Mouse (Mus musculus) embryonic stem cell, embryonic (primary cell): Measurements from ENCODE around the gene 1700061G19Rik.

ENCODE experiments used
- CTCF ChIA-PET, 4 experiments: fragments of 300-600 bp in 2 of 4; fragments of 350-600 bp in 2 of 4; sonication (Branson Sonifier 250); formaldehyde crosslinking; loops; one replicate each; lab custom pipeline; 2022; ENCODE audit warnings: inconsistent platforms in 2 of 4; lab: Charles Lee
- POLR2A ChIA-PET, 4 experiments: fragments of 300-600 bp in 2 of 4; fragments of 350-600 bp in 2 of 4; sonication (Branson Sonifier 250); formaldehyde crosslinking; loops; one replicate each; lab custom pipeline; 2022; ENCODE audit warnings: antibody characterized with exemption in 4 of 4, inconsistent platforms in 1 of 4; lab: Charles Lee

1700061G19Rik gene

DNA sequence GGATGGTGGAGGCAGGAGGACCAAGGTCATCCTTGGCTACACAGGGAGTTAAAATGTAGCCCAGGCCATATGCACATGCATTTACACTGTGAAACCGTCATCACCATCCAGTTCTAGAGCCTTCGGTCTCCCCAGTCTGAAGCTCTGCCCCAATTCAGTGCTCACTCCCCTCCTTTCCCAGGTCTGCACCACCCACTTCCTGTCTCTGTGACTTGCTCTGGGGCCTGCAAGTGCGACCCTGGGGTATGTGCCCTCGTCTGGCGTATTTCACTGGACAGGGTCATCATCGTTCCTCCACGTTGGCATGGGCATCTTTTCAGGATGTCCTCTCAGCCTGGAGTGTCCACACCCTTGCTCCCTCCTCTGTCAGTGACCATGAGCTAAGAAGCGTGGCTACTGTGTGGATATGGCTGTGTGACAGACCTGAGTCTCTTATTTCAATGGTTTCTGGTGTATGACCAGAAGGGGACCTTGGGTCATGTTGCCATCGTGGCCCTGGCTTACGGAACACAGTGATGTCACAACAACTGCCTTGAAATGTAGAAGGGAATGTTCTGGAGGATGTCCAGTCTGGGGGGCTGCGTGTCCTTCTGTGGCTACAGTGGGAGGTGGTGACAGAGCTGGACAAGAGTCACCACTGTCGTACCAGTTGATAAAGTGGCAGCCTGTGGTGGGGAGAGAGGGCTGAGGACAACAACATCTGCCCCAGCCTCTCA lies at the start of gene 1700061G19Rik:
Gene 1700061G19Rik, plus strand, starts transcription at position 542 of the 716 bp plus-strand sequence.
- CTCF ChIA-PET, result interaction anchor here in 2 of 4 experiments (0.6 to 1.2 kb wide), 4 partner anchors 13 to 61 kb away, joined by 3 to 4 read pairs (median 3); no protein-coding TSS in a partner anchor
- POLR2A ChIA-PET, result interaction anchor here in 3 of 4 experiments (0.6 to 9.6 kb wide), 23 partner anchors 9 to 551 kb away, joined by 3 to 95 read pairs (median 5); partner anchors contain the start of gene Rfx2 (in 1 of the 3)

DNA sequence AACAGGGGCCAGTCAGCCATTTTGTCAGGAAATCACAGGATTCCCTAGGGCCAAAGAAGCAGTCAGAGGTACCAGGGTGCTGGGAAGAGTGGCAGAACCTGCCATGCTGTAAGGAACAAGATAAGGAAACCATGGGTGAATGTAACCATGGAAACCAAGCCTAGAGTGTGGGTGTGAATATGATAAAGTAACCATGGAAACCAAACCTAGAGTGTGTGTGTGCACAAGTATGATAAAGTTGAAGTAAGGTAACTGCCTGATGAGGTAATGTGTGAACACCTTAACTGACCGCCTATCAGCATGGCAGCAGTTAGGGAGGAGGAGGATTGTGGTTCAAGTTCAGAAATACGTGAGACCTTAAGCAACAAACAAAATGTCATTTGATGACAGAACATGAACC lies 48.6 kb upstream of the 1700061G19Rik start:
- CTCF ChIA-PET, result no interaction called here
- POLR2A ChIA-PET, result interaction anchor here in 1 of 4 experiments (1.0 kb wide), 1 partner anchor 35 kb away, joined by 3 read pairs; no protein-coding TSS in a partner anchor

- CTCF ChIA-PET, result interaction anchor here in 1 of 4 experiments (0.9 to 1.4 kb wide), 4 partner anchors 11 to 62 kb away, joined by 3 to 5 read pairs (median 4); no protein-coding TSS in a partner anchor
- POLR2A ChIA-PET, result interaction anchor here in 3 of 4 experiments (0.8 to 3.5 kb wide), 24 partner anchors 9 to 750 kb away, joined by 3 to 22 read pairs (median 4); partner anchors contain the start of genes Dus3l (in 1 of the 3), Hdgfl2 (in 1 of the 3) and Khsrp (in 1 of the 3)
Observed at GRCm38 (mm10) chr17:56829171-56829570, 46.1 kb upstream of the 1700061G19Rik start.

DNA sequence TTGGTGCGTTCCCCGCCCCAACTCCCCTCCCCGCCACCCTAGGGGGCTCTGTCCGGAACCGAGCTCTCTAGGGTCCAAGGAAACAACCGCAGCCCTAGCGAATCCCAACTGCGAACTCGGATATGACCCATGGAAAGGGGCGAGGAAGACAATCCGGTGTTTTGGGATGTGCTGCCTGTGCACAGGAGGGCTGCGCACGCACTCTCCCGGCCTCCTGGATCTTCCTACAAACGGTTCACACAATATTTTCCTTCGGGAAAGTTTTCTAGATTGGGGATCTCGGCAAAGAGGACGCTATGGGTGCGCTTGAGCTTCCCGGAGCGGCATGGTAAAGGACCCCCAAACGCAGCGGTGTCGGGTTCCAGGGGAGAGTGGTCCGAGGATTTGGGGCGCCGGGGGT lies 45.5 kb upstream of the 1700061G19Rik start:
- ChIA-PET POLR2A (interaction anchor here in 3 of 4 experiments (0.9 to 3.5 kb wide), 17 partner anchors 8 to 751 kb away, joined by 3 to 22 read pairs (median 4); partner anchors contain the start of genes Hdgfl2 (in 1 of the 3) and Khsrp (in 1 of the 3)), CTCF (interaction anchor here in 1 of 4 experiments (0.9 to 1.4 kb wide), 3 partner anchors 17 to 63 kb away, joined by 3 to 5 read pairs (median 4); no protein-coding TSS in a partner anchor)

DNA sequence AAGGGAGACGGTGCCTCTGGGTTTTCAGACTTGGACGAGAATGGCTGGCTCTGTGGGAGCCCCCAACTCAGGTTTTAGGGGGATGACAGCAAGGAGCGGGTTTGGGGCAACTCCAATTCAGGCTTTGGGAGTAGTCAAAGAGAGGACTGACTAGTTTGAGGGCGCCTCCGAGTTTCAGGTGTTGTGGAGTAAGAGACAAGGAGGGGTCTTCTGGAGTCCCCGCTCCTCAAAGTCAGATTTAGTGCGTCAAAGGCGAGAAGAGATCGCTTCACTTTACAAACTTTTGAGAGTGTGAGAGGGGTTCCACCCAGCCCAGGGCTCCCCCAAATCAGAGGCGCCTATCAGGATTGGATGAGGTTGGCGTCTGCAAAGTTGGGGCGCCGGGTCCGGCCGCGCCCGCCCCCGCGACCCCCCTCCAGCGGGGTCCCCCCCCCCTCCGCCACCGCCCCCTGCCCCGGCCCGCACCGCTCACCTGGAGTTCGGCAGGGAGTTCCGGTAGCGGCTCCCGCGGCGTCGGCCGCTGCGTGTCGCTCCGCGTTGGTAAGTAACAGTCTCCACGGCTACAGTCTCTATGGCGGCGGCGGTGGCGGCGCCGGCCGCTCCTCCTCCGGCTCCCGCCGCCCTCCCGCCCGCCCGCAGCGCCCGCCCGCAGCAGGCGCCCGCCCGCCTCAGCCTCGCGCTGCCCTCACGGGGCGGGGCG lies 44.7 kb upstream of the 1700061G19Rik start, which contains the start of gene Rfx2:
Gene Rfx2, minus strand, starts transcription at position 603 of the 700 bp plus-strand sequence.
- CTCF ChIA-PET, result interaction anchor here in 3 of 4 experiments (0.5 to 2.0 kb wide), 6 partner anchors 11 to 105 kb away, joined by 3 to 6 read pairs (median 4); partner anchors contain the start of gene Mllt1 (in 1 of the 3)
- POLR2A ChIA-PET, result interaction anchor here in 3 of 4 experiments (0.6 to 6.6 kb wide), 44 partner anchors 10 to 541 kb away, joined by 3 to 335 read pairs (median 8); partner anchors contain the start of genes 1700061G19Rik (in 2 of the 3), Acsbg2 (in 2 of the 3), Khsrp (in 2 of the 3) and Ndufa11 (in 2 of the 3)

DNA sequence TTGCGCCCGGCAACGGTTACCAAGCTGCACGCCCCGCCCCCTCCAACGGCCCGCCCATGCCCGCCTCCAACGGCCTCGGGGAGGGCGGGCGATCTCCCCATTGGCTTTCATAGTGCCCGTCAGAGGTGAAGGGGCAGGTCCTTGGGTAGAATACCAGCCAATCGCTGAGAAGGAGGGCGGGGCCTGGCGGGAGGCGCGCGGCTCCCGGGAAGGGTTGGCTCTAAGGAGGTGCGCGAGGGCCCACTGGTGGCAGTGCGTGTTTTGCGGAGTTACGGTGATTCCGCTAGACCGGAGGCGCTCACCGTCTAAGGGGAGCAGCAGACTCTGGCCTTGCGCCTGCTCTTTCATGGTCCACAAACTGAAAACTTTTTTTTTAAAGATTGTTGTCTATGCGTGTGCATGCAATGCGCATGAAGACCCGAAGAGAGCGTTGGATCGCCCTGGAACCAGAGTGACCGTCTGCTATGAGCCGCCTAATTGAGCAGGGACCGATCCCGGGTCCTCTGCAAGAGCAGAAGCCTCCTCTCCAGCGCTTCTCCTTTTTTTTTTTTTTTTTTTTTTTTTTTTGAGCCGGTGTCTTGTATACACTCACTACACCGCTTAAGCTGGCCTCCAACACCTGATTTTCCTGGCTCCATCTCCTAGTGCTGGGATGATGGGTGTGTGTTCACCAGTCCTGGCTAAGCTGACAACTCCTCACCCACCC lies 44.0 kb upstream of the 1700061G19Rik start:
- ChIA-PET POLR2A (interaction anchor here (0.5 to 6.6 kb wide), 70 partner anchors 9 to 544 kb away, joined by 3 to 335 read pairs (median 5); partner anchors contain the start of genes 1700061G19Rik (in 2 of the 4), Acsbg2 (in 2 of the 4), Alkbh7 (in 2 of the 4) and Gpr108 (in 2 of the 4)), CTCF (interaction anchor here in 3 of 4 experiments (0.5 to 2.0 kb wide), 13 partner anchors 11 to 104 kb away, joined by 3 to 6 read pairs (median 4); partner anchors contain the start of genes Dus3l (in 1 of the 3) and Mllt1 (in 1 of the 3))

- CTCF ChIA-PET, result interaction anchor here in 2 of 4 experiments (0.7 to 1.3 kb wide), 6 partner anchors 15 to 45 kb away, joined by 3 read pairs; no protein-coding TSS in a partner anchor
- POLR2A ChIA-PET, result interaction anchor here (0.6 to 6.6 kb wide), 99 partner anchors 9 to 796 kb away, joined by 3 to 335 read pairs (median 6); partner anchors contain the start of genes 1700061G19Rik (in 3 of the 4), Acsbg2 (in 2 of the 4), Alkbh7 (in 2 of the 4) and Dus3l (in 2 of the 4)
Observed at GRCm38 (mm10) chr17:56832918-56833317, 42.4 kb upstream of the 1700061G19Rik start.

DNA sequence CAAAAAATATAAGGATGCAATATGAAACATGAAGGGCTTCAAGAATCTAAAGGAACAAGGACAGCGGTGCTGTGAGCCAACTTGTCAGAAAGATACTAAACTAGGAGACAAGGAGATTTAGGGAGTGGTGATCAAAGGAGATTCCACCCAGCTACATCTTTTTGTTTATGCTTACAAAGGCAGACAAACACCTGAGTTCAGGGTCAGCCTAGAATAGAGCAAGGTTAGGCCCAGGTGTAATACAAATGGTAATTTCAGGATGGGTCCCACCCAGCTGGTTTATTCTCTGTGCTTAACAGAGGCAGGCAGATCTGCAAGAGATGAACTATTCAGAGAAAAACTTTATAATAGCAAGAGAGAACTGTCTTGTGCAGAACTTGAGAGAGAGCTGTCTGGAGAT lies 41.9 kb upstream of the 1700061G19Rik start:
- ChIA-PET CTCF (interaction anchor here in 2 of 4 experiments (0.5 to 1.3 kb wide), 8 partner anchors 15 to 92 kb away, joined by 3 to 5 read pairs (median 3); no protein-coding TSS in a partner anchor), POLR2A (interaction anchor here (0.5 to 6.6 kb wide), 106 partner anchors 8 to 797 kb away, joined by 3 to 335 read pairs (median 5); partner anchors contain the start of genes 1700061G19Rik (in 3 of the 4), Dus3l (in 3 of the 4), Acsbg2 (in 2 of the 4) and Alkbh7 (in 2 of the 4))

- ChIA-PET POLR2A (interaction anchor here in 2 of 4 experiments (0.7 to 6.6 kb wide), 14 partner anchors 9 to 209 kb away, joined by 3 to 335 read pairs (median 4); partner anchors contain the start of genes 1700061G19Rik (in 1 of the 2), Acsbg2 (in 1 of the 2), Catsperd (in 1 of the 2) and Khsrp (in 1 of the 2)), CTCF (interaction anchor here in 1 of 4 experiments (0.5 kb wide), 1 partner anchor 9 kb away, joined by 3 read pairs; no protein-coding TSS in a partner anchor)
Observed at GRCm38 (mm10) chr17:56836336-56836735, 38.9 kb upstream of the 1700061G19Rik start.

GRCm38 (mm10) chr17:56840524-56840923 lies 34.8 kb upstream of the 1700061G19Rik start:
- POLR2A ChIA-PET, result interaction anchor here in 2 of 4 experiments (1.1 to 2.6 kb wide), 2 partner anchors 9 to 16 kb away, joined by 4 to 8 read pairs; no protein-coding TSS in a partner anchor
- CTCF ChIA-PET, result interaction anchor here in 1 of 4 experiments (0.5 kb wide), 1 partner anchor 88 kb away, joined by 5 read pairs; no protein-coding TSS in a partner anchor

- ChIA-PET CTCF (no interaction called here), POLR2A (interaction anchor here in 1 of 4 experiments (1.4 kb wide), 1 partner anchor 9 kb away, joined by 3 read pairs; no protein-coding TSS in a partner anchor)
Observed at GRCm38 (mm10) chr17:56842173-56842572, 33.1 kb upstream of the 1700061G19Rik start.

DNA sequence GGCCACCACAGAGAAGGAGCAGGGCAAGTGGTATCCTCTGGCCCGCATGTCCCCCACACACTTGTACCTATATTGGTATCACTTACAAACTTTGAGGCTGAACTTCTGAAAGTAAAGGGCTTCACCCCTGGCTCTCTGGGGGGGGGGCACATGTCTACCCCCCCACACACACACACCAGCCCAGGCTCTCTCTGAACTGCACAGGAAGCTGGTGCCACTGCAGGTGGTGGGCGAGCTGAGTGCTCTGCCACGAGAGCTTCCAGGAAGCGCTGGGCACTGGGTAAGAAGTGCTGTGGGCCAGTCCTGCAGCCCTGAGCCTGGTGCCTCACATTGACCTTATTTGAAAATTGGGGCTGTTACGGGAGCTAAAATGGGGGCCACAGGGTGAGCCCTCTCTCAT lies 31.6 kb upstream of the 1700061G19Rik start:
- ChIA-PET CTCF (interaction anchor here in 1 of 4 experiments (1.2 kb wide), 1 partner anchor 10 kb away, joined by 4 read pairs; no protein-coding TSS in a partner anchor), POLR2A (interaction anchor here in 3 of 4 experiments (0.5 to 6.1 kb wide), 11 partner anchors 8 to 212 kb away, joined by 3 to 47 read pairs (median 3); partner anchors contain the start of gene Rfx2 (in 1 of the 3))

GRCm38 (mm10) chr17:56848785-56849184 lies 26.5 kb upstream of the 1700061G19Rik start:
- ChIA-PET POLR2A (interaction anchor here in 2 of 4 experiments (1.1 to 2.2 kb wide), 5 partner anchors 8 to 60 kb away, joined by 3 to 11 read pairs (median 5); no protein-coding TSS in a partner anchor), CTCF (interaction anchor here in 1 of 4 experiments (0.7 kb wide), 1 partner anchor 184 kb away, joined by 3 read pairs; no protein-coding TSS in a partner anchor)

DNA sequence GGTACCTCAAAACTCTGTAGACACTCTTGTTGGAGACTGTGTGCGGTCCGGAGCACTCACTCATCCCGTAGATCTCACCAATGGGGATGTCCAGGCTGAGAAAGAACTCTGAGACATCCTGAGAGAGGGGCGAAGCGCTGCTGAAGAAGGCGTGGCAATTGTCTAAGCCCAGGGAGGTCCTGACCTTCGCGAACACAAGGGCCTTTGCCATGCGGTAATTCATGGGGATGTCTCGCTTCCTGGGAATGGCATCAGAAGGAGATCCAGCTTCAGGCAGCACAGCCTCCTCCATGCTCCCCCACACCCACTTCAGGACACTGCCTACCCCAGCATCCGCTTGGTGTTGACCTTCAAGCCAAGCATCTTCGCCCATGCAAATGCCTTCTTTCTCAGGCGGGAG lies 25.6 kb upstream of the 1700061G19Rik start:
- POLR2A ChIA-PET, result interaction anchor here in 3 of 4 experiments (1.3 to 2.2 kb wide), 6 partner anchors 7 to 18 kb away, joined by 3 to 11 read pairs (median 5); no protein-coding TSS in a partner anchor
- CTCF ChIA-PET, result no interaction called here

DNA sequence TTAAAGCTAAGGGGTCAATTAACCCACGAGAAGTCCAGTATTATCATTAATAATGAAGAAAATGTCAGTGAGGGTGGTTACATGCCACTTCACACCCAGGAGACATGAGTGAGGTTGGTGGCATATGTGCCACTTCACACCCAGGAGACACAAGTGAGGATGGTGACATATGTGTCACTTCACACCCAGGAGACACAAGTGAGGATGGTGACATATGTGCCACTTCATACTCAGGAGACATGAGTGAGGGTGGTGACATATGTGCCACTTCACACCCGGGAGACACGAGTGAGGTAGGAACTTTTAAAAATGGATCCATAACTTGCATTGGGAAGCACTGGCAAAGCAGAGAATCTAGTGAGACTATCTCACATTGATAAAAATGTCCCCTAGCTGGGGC lies 24.1 kb upstream of the 1700061G19Rik start:
- ChIA-PET POLR2A (interaction anchor here in 2 of 4 experiments (0.7 to 9.4 kb wide), 2 partner anchors 15 to 18 kb away, joined by 3 to 102 read pairs; partner anchors contain the start of gene Rfx2 (in 1 of the 2)), CTCF (interaction anchor here in 2 of 4 experiments (0.7 to 1.1 kb wide), 2 partner anchors 145 to 209 kb away, joined by 6 read pairs; no protein-coding TSS in a partner anchor)
